Mouse (Mus musculus): ENCODE results near the gene Mrpl36. TPM values are rescaled to one million over a fixed set of nuclear protein-coding genes. Genes with fewer than 3 reads are reported as not detected.

Mrpl36 gene
- 10 to 100 TPM; 43.0 to 46.9 TPM for total RNA-seq (2021)

GRCm38 (mm10) chr13:73327827-73328698, at the start of gene Mrpl36, which contains the start of gene Ndufs6:
TSS of gene Mrpl36 (plus strand) at chr13:73328513.
TSS of gene Ndufs6 (minus strand) at chr13:73328542.
- intact Hi-C loops (cut with DNase I), result no loop called here
- DNase-seq, result peak; percentile 94 to 95

DNA sequence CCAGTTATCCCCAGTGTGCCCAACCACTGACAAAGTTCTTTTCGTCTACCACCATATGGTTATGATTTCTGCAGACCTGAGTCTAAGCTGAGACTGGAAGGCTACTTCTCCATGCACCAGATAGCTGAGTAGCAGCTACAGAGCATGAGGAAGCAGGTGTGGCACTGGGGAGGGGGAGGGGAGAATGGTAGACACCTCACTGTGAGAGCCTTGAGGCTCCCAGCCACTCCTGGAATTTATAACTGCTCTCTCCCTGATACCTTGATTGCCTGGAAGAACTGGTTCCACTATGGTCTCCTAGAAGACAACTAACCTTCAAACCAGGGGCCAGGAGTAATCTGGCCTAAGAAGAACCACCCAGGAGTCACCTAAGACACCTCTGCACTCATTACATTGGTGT, 49.1 kb upstream of the Mrpl36 start:
- intact Hi-C loops (cut with DNase I), result no loop called here
- no peak for DNase-seq

DNA sequence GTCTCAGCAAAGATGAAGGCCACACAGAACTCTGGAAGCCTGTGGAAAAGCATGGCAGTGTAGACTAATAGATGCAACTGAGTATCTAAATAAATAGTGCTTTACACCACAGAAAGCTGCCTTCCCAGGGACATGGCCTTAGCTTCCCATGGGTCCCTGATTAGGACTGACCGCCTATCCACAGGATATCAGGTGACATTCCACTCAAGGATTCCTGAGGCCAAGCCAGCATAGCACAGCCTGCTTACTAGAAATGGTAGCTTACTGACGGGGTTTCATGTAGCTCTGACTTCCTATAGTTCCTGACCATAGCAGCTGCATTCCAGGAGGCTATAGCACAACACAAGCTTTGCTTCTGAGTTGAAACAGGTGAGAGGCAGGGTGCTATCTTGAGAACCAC, 45.9 kb upstream of the Mrpl36 start:
- intact Hi-C loops (cut with DNase I), result no loop called here
- DNase-seq, result peak in 1 of 2 experiments; percentile 44

DNA sequence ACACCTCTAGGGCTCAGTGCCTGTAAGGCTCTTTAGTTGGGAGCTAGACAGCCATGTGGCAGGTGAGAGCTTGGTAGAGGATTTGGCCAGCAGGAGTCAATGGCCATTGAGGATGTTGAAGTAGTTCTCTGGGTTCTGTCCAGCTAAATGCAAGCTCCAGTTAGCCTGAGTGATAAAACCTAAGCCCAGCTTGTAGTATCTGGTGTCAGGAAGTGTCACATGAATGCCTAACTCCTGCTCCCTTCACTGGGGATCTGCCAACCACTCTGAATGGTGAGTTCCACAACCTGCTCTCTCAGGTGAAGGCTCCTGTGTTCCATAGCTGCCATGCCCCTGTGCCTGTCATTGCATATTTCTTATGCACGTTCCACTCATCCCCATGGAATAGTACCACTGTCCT, 44.8 kb upstream of the Mrpl36 start:
- intact Hi-C loops (cut with DNase I), result no loop called here
- DNase-seq, result no peak

- intact Hi-C loops (cut with DNase I), result no loop called here
These were observed 38.1 kb upstream of the Mrpl36 start for GRCm38 (mm10) chr13:73290206-73290605.

GRCm38 (mm10) chr13:73291102-73291501, 37.2 kb upstream of the Mrpl36 start:
- intact Hi-C loops (cut with DNase I), result no loop called here
- DNase-seq, result no peak

More at GRCm38 (mm10) chr13:73290206-73290605, 38.1 kb upstream of the Mrpl36 start:
- peak; percentile 73 to 78 for DNase-seq

- DNase-seq, result no peak
- intact Hi-C loops (cut with DNase I), result no loop called here
These were observed 29.6 kb upstream of the Mrpl36 start for GRCm38 (mm10) chr13:73298717-73299116.

- DNase-seq, result peak in 1 of 2 experiments; percentile 27
- intact Hi-C loops (cut with DNase I), result no loop called here
These were observed 29.0 kb upstream of the Mrpl36 start for GRCm38 (mm10) chr13:73299322-73299721.

- DNase-seq, result no peak
- intact Hi-C loops (cut with DNase I), result no loop called here
These were observed 23.6 kb upstream of the Mrpl36 start for GRCm38 (mm10) chr13:73304729-73305128.

GRCm38 (mm10) chr13:73305398-73306084, 22.8 kb upstream of the Mrpl36 start:
- no peak for DNase-seq
- intact Hi-C loops (cut with DNase I), result no loop called here

DNA sequence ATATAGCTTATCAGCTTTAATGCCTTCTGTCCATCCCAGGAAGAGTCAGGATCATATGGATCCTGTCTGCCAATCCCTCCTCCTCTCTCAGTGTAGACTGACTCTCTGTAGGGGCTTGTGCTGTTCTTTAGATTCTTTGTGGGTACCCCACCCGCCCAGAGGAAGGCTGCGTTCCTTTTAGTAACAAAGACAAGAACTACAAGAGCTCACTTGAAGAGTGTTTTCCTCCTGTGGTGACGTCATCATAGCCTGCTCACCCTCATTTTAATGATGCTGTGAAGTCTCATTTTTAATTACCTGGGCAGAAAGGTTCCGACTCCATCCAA, 22.3 kb upstream of the Mrpl36 start:
- intact Hi-C loops (cut with DNase I), result no loop called here
- no peak for DNase-seq

- no peak for DNase-seq
- intact Hi-C loops (cut with DNase I), result no loop called here
These were observed 21.9 kb upstream of the Mrpl36 start for GRCm38 (mm10) chr13:73306430-73306829.

DNA sequence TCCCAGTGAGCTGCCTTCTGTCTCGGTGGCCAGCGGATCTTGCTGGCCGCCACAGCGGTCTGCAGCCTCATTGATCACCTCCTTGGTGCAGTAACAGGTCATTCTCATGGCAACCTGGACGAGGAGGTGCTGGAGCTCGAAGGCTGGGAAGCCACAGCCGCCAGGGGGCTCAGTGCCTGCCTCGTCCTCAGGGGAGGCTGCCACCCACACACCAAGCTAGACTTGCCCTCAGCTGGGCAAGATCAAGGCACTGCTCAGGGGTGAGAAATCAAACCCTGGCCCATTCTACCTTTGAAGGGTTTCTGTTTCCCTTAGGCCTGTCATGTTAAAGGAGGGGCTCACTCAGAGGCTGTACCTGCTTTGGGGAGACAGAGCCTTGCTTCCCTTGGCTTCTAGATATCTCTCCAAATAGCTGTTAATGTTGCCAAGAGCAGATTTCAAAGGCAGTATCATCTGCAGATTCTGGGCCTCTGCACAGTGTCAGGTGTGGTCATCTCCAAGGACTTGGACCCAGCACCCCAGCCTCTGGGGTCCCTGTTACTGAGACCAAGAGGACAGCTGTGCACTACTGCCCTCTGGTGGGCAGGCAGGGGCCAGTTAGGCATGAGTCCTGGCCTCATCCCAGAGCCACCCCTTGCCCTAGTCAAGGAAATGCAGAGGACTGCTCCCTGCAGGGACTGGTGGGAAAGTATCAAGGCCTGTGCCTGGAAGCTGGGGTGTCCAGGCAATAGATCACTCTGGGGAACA, 18.0 kb upstream of the Mrpl36 start:
- intact Hi-C loops (cut with DNase I), result loop anchor here (1.0 to 5.0 kb wide), 4 partner anchors 42 to 222 kb away; partner anchors contain the start of gene Irx4
- peak; percentile 70 to 77 for DNase-seq

GRCm38 (mm10) chr13:73320048-73320447, 8.3 kb upstream of the Mrpl36 start:
- no peak for DNase-seq
- intact Hi-C loops (cut with DNase I), result no loop called here

DNA sequence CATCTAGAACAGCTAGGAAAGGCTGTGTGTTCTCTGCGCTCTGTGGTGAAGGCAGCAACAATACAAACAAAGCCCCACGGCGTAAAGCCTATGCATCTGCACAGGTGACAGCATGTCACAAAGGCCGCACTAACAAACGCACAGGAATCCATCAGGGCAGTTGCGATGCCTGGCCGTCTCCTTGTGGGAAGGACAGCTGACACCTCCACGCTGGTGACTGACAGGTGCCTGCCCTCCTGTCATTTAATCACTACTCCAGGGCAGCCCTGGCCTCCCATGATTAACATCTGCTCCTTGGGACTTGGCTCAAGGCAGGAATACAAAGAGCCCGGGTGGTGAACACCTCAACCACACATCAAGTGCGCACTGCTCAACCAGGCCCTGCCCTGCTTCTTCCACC, 5.7 kb upstream of the Mrpl36 start:
- intact Hi-C loops (cut with DNase I), result no loop called here
- no peak for DNase-seq

DNA sequence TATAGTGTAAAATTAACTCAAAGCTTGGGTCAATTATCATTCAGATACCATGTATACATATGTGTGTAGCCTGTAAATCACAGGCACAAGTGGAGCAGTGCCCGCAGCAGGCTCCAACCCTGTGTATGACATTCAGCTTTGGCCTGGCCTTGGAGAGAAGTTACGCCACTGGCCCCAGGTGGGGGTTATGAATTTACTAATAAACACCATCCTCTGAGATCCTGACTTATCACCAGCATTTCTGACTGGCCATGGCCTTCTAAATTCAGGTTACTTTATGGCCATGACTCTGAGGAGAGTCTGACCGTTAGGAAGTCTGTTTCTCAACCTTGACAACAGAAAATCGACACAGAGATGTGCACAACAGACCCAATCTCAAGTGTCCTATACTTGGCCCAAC, 4.9 kb upstream of the Mrpl36 start:
- intact Hi-C loops (cut with DNase I), result no loop called here
- no peak for DNase-seq

DNA sequence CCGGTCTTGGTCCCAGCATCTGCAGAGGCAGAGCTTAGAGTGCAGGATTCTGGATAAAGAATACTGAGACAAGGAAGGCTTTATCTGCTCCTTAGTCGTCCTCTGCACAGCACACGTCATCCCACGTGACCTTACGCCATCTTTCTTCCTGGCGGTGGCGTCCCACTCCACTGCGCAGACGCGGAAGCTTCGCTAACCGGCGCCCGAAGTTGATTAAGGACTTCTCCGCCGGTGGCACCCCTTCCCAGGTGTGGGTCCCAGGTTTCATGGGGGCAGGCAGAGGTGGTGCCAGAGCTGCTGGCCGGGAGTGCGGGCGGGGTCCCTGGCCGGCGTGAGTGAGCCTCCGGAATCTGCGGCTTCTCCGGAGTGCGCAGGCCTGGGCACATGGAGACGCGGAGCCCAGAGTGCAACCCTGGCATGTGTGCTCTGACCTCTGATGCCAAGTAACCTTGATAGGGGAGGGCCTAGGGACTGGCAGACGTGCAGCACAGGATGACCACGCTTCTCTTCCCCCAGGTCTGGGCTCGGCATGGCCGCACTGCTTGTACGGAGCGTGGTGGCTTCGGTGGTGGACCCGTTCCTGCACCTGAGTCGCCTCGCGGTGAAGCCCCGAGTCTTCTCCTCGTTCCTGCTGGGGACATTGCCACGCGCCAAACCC, 2.7 kb downstream of the Mrpl36 start:
- peak; percentile 93 to 95 for DNase-seq
- intact Hi-C loops (cut with DNase I), result loop anchor here (5.0 kb wide), 1 partner anchor 271 kb away; the partner anchor contains the start of gene Clptm1l

DNA sequence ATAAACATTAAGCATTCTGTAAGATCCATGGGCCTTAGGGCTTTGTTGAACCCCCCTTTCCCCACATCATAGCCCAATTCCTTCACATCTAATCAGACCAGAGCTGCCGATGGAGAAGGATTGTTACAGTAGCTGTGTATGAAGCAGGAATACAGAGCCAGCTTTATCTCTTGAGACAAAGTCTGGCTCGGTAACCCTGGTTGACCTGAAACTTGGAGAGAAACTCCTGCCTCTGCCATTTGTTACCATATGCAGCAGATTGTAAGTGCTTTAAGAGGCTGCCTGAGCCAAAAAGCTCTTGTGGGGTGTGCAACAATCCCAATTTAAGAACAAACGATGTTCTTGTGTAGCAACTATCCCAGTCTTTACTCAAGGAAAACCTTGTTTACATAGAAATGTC, 3.4 kb downstream of the Mrpl36 start:
- intact Hi-C loops (cut with DNase I), result loop anchor here (5.0 kb wide), 1 partner anchor 271 kb away; the partner anchor contains the start of gene Clptm1l
- DNase-seq, result peak; percentile 42 to 46

- intact Hi-C loops (cut with DNase I), result no loop called here
- peak; percentile 55 to 60 for DNase-seq
These were observed 8.4 kb downstream of the Mrpl36 start for GRCm38 (mm10) chr13:73336753-73337152.

DNA sequence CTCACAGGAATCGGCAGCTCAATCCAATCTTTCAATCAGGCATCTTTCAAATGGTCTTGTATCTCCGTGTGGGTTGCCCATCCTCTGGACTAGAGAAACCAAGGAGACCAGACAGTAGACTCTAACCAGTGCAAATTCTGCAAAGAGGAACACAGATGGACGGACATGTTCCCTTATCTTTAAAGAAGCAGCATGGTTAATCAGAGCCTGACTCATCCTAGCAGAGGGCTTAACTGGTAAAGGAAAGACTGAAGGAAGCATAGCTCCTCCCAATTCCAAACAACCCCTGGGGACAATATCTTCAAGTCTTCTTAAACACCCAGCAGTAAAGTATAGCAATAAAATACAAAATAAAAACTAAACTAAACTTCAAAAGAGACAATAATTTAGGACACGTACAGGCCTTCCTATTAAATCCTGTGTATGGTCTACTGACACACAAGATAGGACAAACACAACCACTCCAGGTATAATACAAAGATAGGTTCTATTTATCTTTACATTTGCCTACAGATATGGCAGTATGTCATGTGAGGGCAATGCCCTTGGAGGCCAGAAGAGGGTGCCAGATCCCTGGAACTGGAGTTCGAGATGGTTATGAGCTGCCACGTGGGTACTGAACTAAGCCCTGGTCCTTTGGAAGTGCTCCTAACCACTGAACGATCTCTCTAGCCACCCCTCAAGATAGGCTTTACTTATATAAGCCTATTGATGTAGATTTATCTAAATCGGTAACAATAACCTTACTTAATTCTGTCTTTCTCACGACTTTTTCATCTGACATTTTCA, 17.0 kb downstream of the Mrpl36 start:
- intact Hi-C loops (cut with DNase I), result loop anchor here (5.0 kb wide), 1 partner anchor 62 kb away; no protein-coding TSS in a partner anchor
- DNase-seq, result no peak
